Mouse (Mus musculus) spleen, adult 12 weeks (tissue): ENCODE measurements around the gene Rnf7.

Experiments used
- DNase-seq: peaks from one replicate; pipeline ENCODE4 v3.0.0; 2022; ENCODE audit warnings: low spot score

The Rnf7 gene

GRCm38 (mm10) chr9:96469556-96470265, 8.8 kb downstream of the Rnf7 start:
- no peak for DNase-seq

- DNase-seq = no peak
Measured at GRCm38 (mm10) chr9:96463708-96464107, 14.8 kb downstream of the Rnf7 start.

- DNase-seq = no peak
Measured at GRCm38 (mm10) chr9:96461607-96462006, 16.9 kb downstream of the Rnf7 start.

GRCm38 (mm10) chr9:96460117-96460865, 18.2 kb downstream of the Rnf7 start:
- DNase-seq = no peak

GRCm38 (mm10) chr9:96455618-96456017, 22.9 kb downstream of the Rnf7 start:
- DNase-seq = no peak

GRCm38 (mm10) chr9:96452956-96453355, 25.5 kb downstream of the Rnf7 start:
- DNase-seq = no peak

- no peak for DNase-seq
Measured at GRCm38 (mm10) chr9:96450900-96451720, 27.4 kb downstream of the Rnf7 start.

GRCm38 (mm10) chr9:96449514-96449913, 29.0 kb downstream of the Rnf7 start:
- no peak for DNase-seq

- no peak for DNase-seq
Measured at GRCm38 (mm10) chr9:96445351-96445750, 33.1 kb downstream of the Rnf7 start.

- no peak for DNase-seq
Measured at GRCm38 (mm10) chr9:96442081-96442480, 36.4 kb downstream of the Rnf7 start.

GRCm38 (mm10) chr9:96438334-96438871, 40.1 kb downstream of the Rnf7 start:
- DNase-seq = peak; percentile 3

GRCm38 (mm10) chr9:96437805-96438333, 40.6 kb downstream of the Rnf7 start:
- peak; percentile 21 for DNase-seq

GRCm38 (mm10) chr9:96436901-96437804, 41.3 kb downstream of the Rnf7 start:
- DNase-seq = no peak

- no peak for DNase-seq
Measured at GRCm38 (mm10) chr9:96432575-96432974, 45.9 kb downstream of the Rnf7 start.

GRCm38 (mm10) chr9:96431081-96431480, 47.4 kb downstream of the Rnf7 start:
- no peak for DNase-seq

GRCm38 (mm10) chr9:96428336-96429046, 50.0 kb downstream of the Rnf7 start:
- no peak for DNase-seq

- no peak for DNase-seq
Measured at GRCm38 (mm10) chr9:96424027-96424426, 54.4 kb downstream of the Rnf7 start.
